In genomic region chr5:120586741-120587615, GRCm38 (mm10) we compare ENCODE assay signal across 8 mouse cellular contexts. TPM values are rescaled to one million over a fixed set of nuclear protein-coding genes. Genes with fewer than 3 reads are reported as not detected.
DNase-seq lines count a peak whose midpoint lies in the region; ATAC-seq and TF ChIP-seq lines count a peak whose summit lies in the region.

No protein-coding gene starts in this region.

- peaks cover 10% of the 10 kb centered on the region for H3K27me3 ChIP-seq in CH12.LX (replicated peaks)
- peaks cover 6% of the 10 kb centered on the region; the same call in 1 of the 2 replicates for H3K27me3 ChIP-seq in forebrain, embryonic 10.5 days (ENCODE audit: poor library complexity, severe bottlenecking)
- H3K27me3 ChIP-seq in intestine, embryonic 16.5 days (replicated peaks; ENCODE audit: control insufficient read depth, insufficient read depth, low read length): no peaks in the 10 kb centered on the region
- no peaks in the 10 kb centered on the region for H3K27me3 ChIP-seq in liver, embryonic 15.5 days
- H3K27me3 ChIP-seq in small intestine, adult 2 months (ENCODE audit: control insufficient read depth, insufficient read depth, low read length): no peaks in the 10 kb centered on the region

- H3K4me1 ChIP-seq in CH12.LX (ENCODE audit: control insufficient read depth in 1 of 2, insufficient read depth in 2 of 2): peaks cover 7 to 51% of the 10 kb centered on the region in 2 experiments
- peaks cover 44% of the 10 kb centered on the region for H3K4me1 ChIP-seq in forebrain, embryonic 10.5 days
- H3K4me1 ChIP-seq in intestine, embryonic 16.5 days (ENCODE audit: control insufficient read depth, insufficient read depth, low read length): peaks cover 26% of the 10 kb centered on the region
- H3K4me1 ChIP-seq in liver, embryonic 15.5 days (replicated peaks): peaks cover 73% of the 10 kb centered on the region
- peaks cover 18% of the 10 kb centered on the region for H3K4me1 ChIP-seq in small intestine, adult 2 months (ENCODE audit: control insufficient read depth, insufficient read depth, insufficient read length, low read length)

- H3K4me3 ChIP-seq in CH12.LX (replicated peaks in 1 of 3; ENCODE audit: low read depth in 2 of 3, low read length in 2 of 3, poor library complexity in 1 of 3): no peak overlapping the region
- H3K4me3 ChIP-seq in forebrain, embryonic 10.5 days: peak overlapping the region; percentile 81
- H3K4me3 ChIP-seq in intestine, embryonic 16.5 days (ENCODE audit: low read length): peak overlapping the region; percentile 86
- H3K4me3 ChIP-seq in liver, embryonic 15.5 days (replicated peaks): peak overlapping the region; percentile 89
- H3K4me3 ChIP-seq in small intestine, adult 2 months (ENCODE audit: low read depth, low read length): peak overlapping the region; percentile 77

- ATAC-seq in intestine, embryonic 16.5 days: peak; percentile 27
- ATAC-seq in liver, embryonic 15.5 days (ENCODE audit: insufficient read depth): peak; percentile 43

- H3K27ac ChIP-seq in CH12.LX (ENCODE audit: insufficient read depth, low read depth): no peak overlapping the region
- H3K27ac ChIP-seq in forebrain, embryonic 10.5 days: peak overlapping the region; percentile 89; the same call in 1 of the 2 replicates
- peak overlapping the region; percentile 85 for H3K27ac ChIP-seq in intestine, embryonic 16.5 days (ENCODE audit: low read length)
- H3K27ac ChIP-seq in liver, embryonic 15.5 days (replicated peaks): peak overlapping the region; percentile 95
- peak overlapping the region; percentile 92 for H3K27ac ChIP-seq in small intestine, adult 2 months (ENCODE audit: insufficient read depth, low read depth, low read length)

- peaks cover 7% of the 10 kb centered on the region for H3K9me3 ChIP-seq in CH12.LX (replicated peaks; ENCODE audit: low read length)
- 0 out of 2 replicates have a peak, but pooled peaks cover 3% of the 10 kb centered on the region for H3K9me3 ChIP-seq in forebrain, embryonic 10.5 days
- H3K9me3 ChIP-seq in intestine, embryonic 16.5 days (ENCODE audit: control insufficient read depth, low read length): no peaks in the 10 kb centered on the region
- H3K9me3 ChIP-seq in liver, embryonic 15.5 days (replicated peaks): no peaks in the 10 kb centered on the region

- H3K9ac ChIP-seq in CH12.LX (ENCODE audit: insufficient read depth, low read depth): no peak overlapping the region
- peak overlapping the region; percentile 89 for H3K9ac ChIP-seq in intestine, embryonic 16.5 days (ENCODE audit: low read depth, low read length)
- H3K9ac ChIP-seq in liver, embryonic 15.5 days: peak overlapping the region; percentile 93

- H3K79me2 ChIP-seq in CH12.LX (replicated peaks; ENCODE audit: control insufficient read depth, extremely low read depth, insufficient read depth, poor library complexity, severe bottlenecking): no peaks in the 10 kb centered on the region

- 0 out of 2 replicates have a peak overlapping the region, but pooled peaks have one; percentile 89 for H3K4me2 ChIP-seq in CH12.LX (ENCODE audit: insufficient read depth, low read depth, poor library complexity, severe bottlenecking)
- peak overlapping the region; percentile 78 for H3K4me2 ChIP-seq in intestine, embryonic 16.5 days (ENCODE audit: low read depth, low read length)
- H3K4me2 ChIP-seq in liver, embryonic 15.5 days: peak overlapping the region; percentile 80

- TF ChIP-seq RAD21 in CH12.LX (IDR thresholded peaks at IDR 0.05; ENCODE audit: low read depth, low read length): no peak

- no peak for TF ChIP-seq POLR2A in CH12.LX (IDR thresholded peaks at IDR 0.05; ENCODE audit: low read depth, low read length)
- peak; percentile 11; the same call in 1 of the 2 replicates for TF ChIP-seq POLR2A in small intestine, adult 2 months (IDR thresholded peaks at IDR 0.05; ENCODE audit: low read depth, low read length)

- TF ChIP-seq CTCF in CH12.LX (conservative IDR thresholded peaks at IDR 0.05 in 1 of 2, IDR thresholded peaks at IDR 0.05 in 1 of 2; ENCODE audit: low read depth in 2 of 2, low read length in 2 of 2): no peak
- TF ChIP-seq CTCF in small intestine, adult 2 months (IDR thresholded peaks at IDR 0.05; ENCODE audit: extremely low read depth, insufficient read length, insufficient replicate concordance, low read depth, low read length): no peak

- WGBS in forebrain, embryonic 10.5 days: 14% methylated on average over 17 of the region's 17 CpGs
- 8% methylated on average over 17 of the region's 17 CpGs for WGBS in intestine, embryonic 16.5 days
- 6% methylated on average over 17 of the region's 17 CpGs for WGBS in liver, embryonic 15.5 days (ENCODE audit: insufficient replicate concordance)
- WGBS in small intestine, adult 2 months: 11% methylated on average over 17 of the region's 17 CpGs

- peaks cover 0 to 13% of the 10 kb centered on the region in 2 experiments for H3K36me3 ChIP-seq in CH12.LX (replicated peaks in 1 of 2; ENCODE audit: control insufficient read depth in 1 of 2, insufficient read depth in 1 of 2, low read length in 1 of 2)
- peaks cover 27% of the 10 kb centered on the region for H3K36me3 ChIP-seq in forebrain, embryonic 10.5 days (replicated peaks)
- peaks cover 3% of the 10 kb centered on the region; the same call in 1 of the 2 replicates for H3K36me3 ChIP-seq in intestine, embryonic 16.5 days (ENCODE audit: control insufficient read depth, insufficient read depth, low read length)
- peaks cover 36% of the 10 kb centered on the region for H3K36me3 ChIP-seq in liver, embryonic 15.5 days (replicated peaks)
- peaks cover 26% of the 10 kb centered on the region for H3K36me3 ChIP-seq in small intestine, adult 2 months (ENCODE audit: control insufficient read depth, insufficient read depth, low read length)

- dilution Hi-C loops in CH12.LX (cut with MboI; ENCODE audit: extremely low pct_ligation_motif_present, extremely low pct_unique_long_range_greater_than_20kb, low sequenced_read_pairs): no loop called here

- in situ Hi-C loops in CH12.LX (cut with MboI; ENCODE audit: low pct_ligation_motif_present, low pct_unique_long_range_greater_than_20kb, low sequenced_read_pairs): no loop called here

- TF ChIP-seq EP300 in CH12.LX (IDR thresholded peaks at IDR 0.05; ENCODE audit: low read length): no peak

- peak; percentile 27 to 35 for DNase-seq in cerebellum, adult 18-20 months
- no peak for DNase-seq in cerebellum, adult 9-11 months
- no peak for DNase-seq in CH12.LX (ENCODE audit: extremely low read depth)
- DNase-seq in forebrain, embryonic 10.5 days (ENCODE audit: extremely low spot score, low spot score): no peak
- no peak for DNase-seq in urinary bladder, postnatal 4 days (ENCODE audit: low spot score in 2 of 2)

TF ChIP-seq in CH12.LX, 34 proteins besides CTCF, POLR2A, EP300 and RAD21 (continues in another document):
- no peak for TF ChIP-seq JUN (IDR thresholded peaks at IDR 0.05; ENCODE audit: insufficient read depth, low read depth, low read length)
- no peak for TF ChIP-seq UBTF (IDR thresholded peaks at IDR 0.05; ENCODE audit: low read depth, low read length)
- TF ChIP-seq PAX5 (IDR thresholded peaks at IDR 0.05; ENCODE audit: low read length): no peak
- no peak for TF ChIP-seq NRF1 (IDR thresholded peaks at IDR 0.05; ENCODE audit: low read depth, low read length)

RNA-seq across cellular contexts. Expression of gene Tpcn1, which starts 1.5 kb away (rescaled TPM):
- total RNA-seq in CH12.LX (2012; rRNA removed) (1.9 and 2.2 TPM in 2 replicates), CH12.LX (2014; rRNA removed) (0.90 and 1.0 TPM in 2 replicates)
- 4.2 and 5.4 TPM in 2 replicates for polyA plus RNA-seq in CH12.LX (2012; ENCODE audit: insufficient read length, low read depth)
- 10.7 and 11.7 TPM in 2 replicates for polyA plus RNA-seq in forebrain, embryonic 10.5 days (2016; fragmentation: Nextera tagmentation; extraction: Ambion mirVana)
- 21.4 and 23.9 TPM in 2 replicates for polyA plus RNA-seq in intestine, embryonic 16.5 days (2015; fragmentation: Nextera tagmentation; extraction: Ambion mirVana)
- 22.7 and 26.4 TPM in 2 replicates for polyA plus RNA-seq in liver, embryonic 15.5 days (2015; fragmentation: Nextera tagmentation; extraction: Ambion mirVana)
- polyA plus RNA-seq in small intestine, adult 2 months (2012; rRNA removed): 48.5 and 115 TPM in 2 replicates

RNA-seq across cellular contexts. Expression of gene Iqcd, which starts 1.8 kb away (rescaled TPM):
- 0.25 and 0.59 TPM in 2 replicates for total RNA-seq in CH12.LX (2012; rRNA removed)
- not detected in 2 replicates for total RNA-seq in CH12.LX (2014; rRNA removed)
- 0.35 and 0.77 TPM in 2 replicates for polyA plus RNA-seq in CH12.LX (2012; ENCODE audit: insufficient read length, low read depth)
- polyA plus RNA-seq in forebrain, embryonic 10.5 days (2016; fragmentation: Nextera tagmentation; extraction: Ambion mirVana): 0.37 and 0.84 TPM in 2 replicates
- 0.17 and 0.27 TPM in 2 replicates for polyA plus RNA-seq in intestine, embryonic 16.5 days (2015; fragmentation: Nextera tagmentation; extraction: Ambion mirVana)
- polyA plus RNA-seq in liver, embryonic 15.5 days (2015; fragmentation: Nextera tagmentation; extraction: Ambion mirVana): 0.90 and 1.2 TPM in 2 replicates
- 0.15 and 0.25 TPM in 2 replicates for polyA plus RNA-seq in small intestine, adult 2 months (2012; rRNA removed)

RNA-seq across cellular contexts. Expression of gene Rita1, which starts 25.4 kb away (rescaled TPM):
- total RNA-seq in CH12.LX (2012; rRNA removed): 6.3 and 7.3 TPM in 2 replicates
- 6.2 and 7.3 TPM in 2 replicates for total RNA-seq in CH12.LX (2014; rRNA removed)
- polyA plus RNA-seq in CH12.LX (2012; ENCODE audit: insufficient read length, low read depth): 10.2 and 10.8 TPM in 2 replicates
- polyA plus RNA-seq in forebrain, embryonic 10.5 days (2016; fragmentation: Nextera tagmentation; extraction: Ambion mirVana): 16.5 and 17.8 TPM in 2 replicates
- 12.7 and 12.8 TPM in 2 replicates for polyA plus RNA-seq in intestine, embryonic 16.5 days (2015; fragmentation: Nextera tagmentation; extraction: Ambion mirVana)
- polyA plus RNA-seq in liver, embryonic 15.5 days (2015; fragmentation: Nextera tagmentation; extraction: Ambion mirVana): 4.0 TPM in 2 replicates
- polyA plus RNA-seq in small intestine, adult 2 months (2012; rRNA removed): 6.9 and 12.1 TPM in 2 replicates

RNA-seq across cellular contexts. Expression of gene Ddx54, which starts 25.6 kb away (rescaled TPM):
- 83.6 and 93.6 TPM in 2 replicates for total RNA-seq in CH12.LX (2012; rRNA removed)
- 56.6 and 63.7 TPM in 2 replicates for total RNA-seq in CH12.LX (2014; rRNA removed)
- polyA plus RNA-seq in CH12.LX (2012; ENCODE audit: insufficient read length, low read depth): 91.8 and 96.8 TPM in 2 replicates
- polyA plus RNA-seq in forebrain, embryonic 10.5 days (2016; fragmentation: Nextera tagmentation; extraction: Ambion mirVana): 63.3 and 64.1 TPM in 2 replicates
- 50.8 and 51.4 TPM in 2 replicates for polyA plus RNA-seq in intestine, embryonic 16.5 days (2015; fragmentation: Nextera tagmentation; extraction: Ambion mirVana)
- polyA plus RNA-seq in liver, embryonic 15.5 days (2015; fragmentation: Nextera tagmentation; extraction: Ambion mirVana): 16.2 and 17.7 TPM in 2 replicates
- polyA plus RNA-seq in small intestine, adult 2 months (2012; rRNA removed): 23.1 and 44.6 TPM in 2 replicates

RNA-seq across cellular contexts. Expression of gene Cfap73, which starts 47.1 kb away (rescaled TPM):
- not detected in 2 replicates for total RNA-seq in CH12.LX (2012; rRNA removed)
- not detected in 2 replicates for total RNA-seq in CH12.LX (2014; rRNA removed)
- 0.26 TPM in 1 of 2 replicates, not detected in the other for polyA plus RNA-seq in CH12.LX (2012; ENCODE audit: insufficient read length, low read depth)
- polyA plus RNA-seq in forebrain, embryonic 10.5 days (2016; fragmentation: Nextera tagmentation; extraction: Ambion mirVana): not detected in 2 replicates
- polyA plus RNA-seq in intestine, embryonic 16.5 days (2015; fragmentation: Nextera tagmentation; extraction: Ambion mirVana): 0.24 TPM in 1 of 2 replicates, not detected in the other
- polyA plus RNA-seq in liver, embryonic 15.5 days (2015; fragmentation: Nextera tagmentation; extraction: Ambion mirVana): not detected in 2 replicates
- polyA plus RNA-seq in small intestine, adult 2 months (2012; rRNA removed): not detected in 2 replicates

Comparison
In these comparisons a context has a peak if more than half of its experiments do, and no peak if none do; other contexts are left out.
1. DNase-seq: peak in cerebellum, adult 18-20 months (2 of 2); none in cerebellum, adult 9-11 months (single experiment), CH12.LX (single experiment), forebrain, embryonic 10.5 days (single experiment) and urinary bladder, postnatal 4 days (0 of 2).
2. H3K4me3 ChIP-seq: peak in forebrain, embryonic 10.5 days (single experiment), intestine, embryonic 16.5 days (single experiment), liver, embryonic 15.5 days (single experiment) and small intestine, adult 2 months (single experiment); none in CH12.LX (0 of 3).
3. Peak in every context shown above with its lines, with median percentiles within 50 percentile points of each other: H3K4me2 ChIP-seq.